Mouse (Mus musculus) stomach, embryonic 14.5 days (tissue): Measurements from ENCODE around the gene Slc20a1. TPM values are rescaled to one million over a fixed set of nuclear protein-coding genes. Genes with fewer than 3 reads are reported as not detected.
A peak's percentile ranks its signal among the peaks of the same experiment; 100 is the strongest.

Experiments
- ATAC-seq: fragments of 200-750 bp; cut with Nextera tagmentation; 2 replicates; pipeline ENCODE4 v1.8.0; 2017; ENCODE audit warnings: low read depth, moderate TSS enrichment; ENCODE audit not compliant: insufficient number of reproducible peaks, insufficient read depth, low FRiP score
- H3K27ac ChIP-seq: fragments of 300-500 bp; sonication (generic); 2 replicates; pipeline ENCODE4 v1.5.1; 2014; ENCODE audit warnings: mild to moderate bottlenecking, low read length, moderate library complexity, mixed read lengths
- H3K27me3 ChIP-seq: fragments of 300-500 bp; sonication (generic); 2 replicates; pipeline ENCODE4 v1.6.1; 2014; ENCODE audit warnings: low read length, control low read depth, mixed read lengths; ENCODE audit not compliant: control insufficient read depth, insufficient read depth
- H3K36me3 ChIP-seq: fragments of 300-500 bp; sonication (generic); 2 replicates; pipeline ENCODE4 v1.6.1; 2014; ENCODE audit warnings: mild to moderate bottlenecking, control low read depth, low read length, moderate library complexity, mixed read lengths; ENCODE audit not compliant: control insufficient read depth, insufficient read depth
- H3K4me1 ChIP-seq: fragments of 300-500 bp; sonication (generic); 2 replicates; pipeline ENCODE4 v1.6.1; 2014; ENCODE audit warnings: low read length, control low read depth, mixed read lengths; ENCODE audit not compliant: control insufficient read depth, insufficient read depth
- H3K4me2 ChIP-seq: fragments of 300-500 bp; sonication (generic); replicated peaks from 2 replicates; pipeline ENCODE4 v1.6.1; 2014; ENCODE audit warnings: low read depth, low read length, control low read depth
- H3K4me3 ChIP-seq: fragments of 300-500 bp; sonication (generic); 2 replicates; pipeline ENCODE4 v1.5.1; 2014; ENCODE audit warnings: low read depth, low read length, control low read depth
- H3K9ac ChIP-seq: fragments of 300-500 bp; sonication (generic); replicated peaks from 2 replicates; pipeline ENCODE4 v1.6.1; 2014; ENCODE audit warnings: low read depth, mild to moderate bottlenecking, control low read depth, low read length, moderate library complexity, mixed read lengths
- H3K9me3 ChIP-seq: fragments of 300-500 bp; sonication (generic); 2 replicates; pipeline ENCODE4 v1.6.1; 2016; ENCODE audit warnings: low read depth, low read length, control low read depth; ENCODE audit not compliant: control insufficient read depth
- WGBS: fragments of 180-500 bp; shearing (Covaris S2); extraction: QIAGEN DNeasy Blood & Tissue Kit; methylation state at CpG from one replicate; pipeline ENCODE4 v1.1.7; 2014; 5-methylcytosine and 5-hydroxymethylcytosine counted together
- polyA plus RNA-seq: library from polyadenylated mRNA; unstranded; fragments of >200 nt; fragmentation: Nextera tagmentation; extraction: Ambion mirVana; gene quantifications from 2 replicates; pipeline ENCODE4 v1.2.1, GENCODE M21; 2014

Gene Slc20a1
- polyA plus RNA-seq, 1 experiment from 2014 or later = 34.4 TPM

DNA sequence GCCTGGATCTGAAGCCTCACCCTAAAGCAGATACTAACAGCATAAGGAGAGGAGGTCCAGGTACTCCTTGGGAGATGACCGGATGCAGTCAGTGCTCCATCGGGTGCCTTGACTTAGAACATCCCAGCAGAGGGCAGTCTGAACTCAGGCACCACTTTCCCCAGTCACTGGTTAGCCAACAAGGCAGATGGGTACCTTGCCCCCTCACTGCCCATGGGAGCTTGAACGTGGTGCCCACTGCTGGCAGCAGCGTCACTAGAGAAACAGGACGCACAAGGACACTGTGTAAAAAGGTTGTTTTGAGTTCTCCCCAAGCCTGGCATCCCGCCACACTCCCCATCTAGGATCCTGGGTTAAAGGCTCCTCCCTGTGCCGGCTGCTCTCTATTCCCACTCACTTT, 24.1 kb upstream of the Slc20a1 start:
- no peaks in the 10 kb centered on the region for H3K27me3 ChIP-seq
- no peaks in the 10 kb centered on the region for H3K36me3 ChIP-seq
- no peak overlapping the region for H3K27ac ChIP-seq
- H3K9ac ChIP-seq = no peak overlapping the region
- ATAC-seq = no peak
- no peak overlapping the region for H3K4me2 ChIP-seq
- WGBS = 41% methylated on average over 7 of the region's 7 CpGs
- no peak overlapping the region for H3K4me3 ChIP-seq
- H3K9me3 ChIP-seq = no peaks in the 10 kb centered on the region
- H3K4me1 ChIP-seq = no peaks in the 10 kb centered on the region

DNA sequence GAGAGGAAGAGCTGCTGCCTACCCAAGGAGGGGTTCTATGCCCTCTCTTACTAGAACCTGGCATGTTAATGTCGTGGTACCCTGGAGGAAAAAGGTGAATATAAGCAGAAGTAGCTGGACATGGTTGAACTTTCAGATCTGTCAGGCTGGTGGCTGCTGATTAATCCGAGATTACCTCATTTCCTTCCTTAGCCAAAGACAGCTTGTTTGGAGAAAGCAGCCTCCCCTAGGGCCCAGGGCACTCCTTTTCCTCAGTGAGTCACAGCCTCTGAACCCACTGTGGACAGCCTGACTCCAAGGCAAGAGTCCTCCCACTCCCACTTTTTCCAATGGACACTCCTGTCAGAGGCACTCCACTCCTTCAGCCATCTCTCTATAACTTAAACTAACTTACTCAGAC, 22.9 kb upstream of the Slc20a1 start:
- no peaks in the 10 kb centered on the region for H3K9me3 ChIP-seq
- H3K9ac ChIP-seq = no peak overlapping the region
- no peak overlapping the region for H3K4me3 ChIP-seq
- H3K27me3 ChIP-seq = no peaks in the 10 kb centered on the region
- ATAC-seq = no peak
- no peak overlapping the region for H3K4me2 ChIP-seq
- H3K4me1 ChIP-seq = no peaks in the 10 kb centered on the region
- H3K27ac ChIP-seq = no peak overlapping the region
- H3K36me3 ChIP-seq = no peaks in the 10 kb centered on the region
- WGBS = 57% methylated on average over 2 of the region's 2 CpGs

DNA sequence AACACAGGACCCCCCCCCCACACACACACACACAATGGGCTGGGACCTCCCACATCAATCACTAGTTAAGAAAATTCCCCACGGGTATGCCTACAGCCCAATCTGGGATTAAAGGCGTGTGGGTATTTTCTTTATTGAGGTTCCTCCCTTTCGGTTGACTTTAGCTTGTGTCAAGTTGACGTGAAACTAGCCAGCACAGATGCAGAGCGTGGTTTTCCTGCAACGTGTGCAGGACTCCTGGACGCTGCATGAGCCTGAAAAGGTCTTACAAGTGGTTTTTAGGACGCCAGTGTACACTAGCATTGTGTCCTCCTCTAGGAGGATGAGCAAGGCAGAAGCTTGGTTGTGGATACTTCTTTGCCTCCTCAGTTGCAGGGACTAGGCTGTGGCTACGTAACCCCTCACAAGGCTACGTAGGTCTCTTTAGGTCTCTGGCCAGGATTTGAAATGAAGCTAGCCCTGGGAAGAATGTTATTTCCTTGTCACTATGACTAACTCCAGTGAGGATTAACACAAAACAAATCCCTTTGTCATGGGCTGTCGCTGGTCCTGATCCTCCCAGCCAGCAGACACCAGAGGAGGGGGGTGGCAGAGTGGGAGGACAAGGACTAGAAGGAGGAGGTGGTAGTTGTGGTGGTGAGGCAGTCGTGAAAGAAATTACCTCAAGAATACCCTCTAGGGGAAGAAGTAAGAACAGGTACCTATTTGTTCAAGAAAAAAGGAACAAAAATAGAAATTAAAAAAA, 21.7 kb upstream of the Slc20a1 start:
- no peaks in the 10 kb centered on the region for H3K9me3 ChIP-seq
- no peak for ATAC-seq
- no peaks in the 10 kb centered on the region for H3K36me3 ChIP-seq
- H3K4me1 ChIP-seq = no peaks in the 10 kb centered on the region
- no peak overlapping the region for H3K4me3 ChIP-seq
- H3K9ac ChIP-seq = no peak overlapping the region
- H3K4me2 ChIP-seq = no peak overlapping the region
- H3K27ac ChIP-seq = no peak overlapping the region
- no peaks in the 10 kb centered on the region for H3K27me3 ChIP-seq
- 78% methylated on average over 12 of the region's 12 CpGs for WGBS

DNA sequence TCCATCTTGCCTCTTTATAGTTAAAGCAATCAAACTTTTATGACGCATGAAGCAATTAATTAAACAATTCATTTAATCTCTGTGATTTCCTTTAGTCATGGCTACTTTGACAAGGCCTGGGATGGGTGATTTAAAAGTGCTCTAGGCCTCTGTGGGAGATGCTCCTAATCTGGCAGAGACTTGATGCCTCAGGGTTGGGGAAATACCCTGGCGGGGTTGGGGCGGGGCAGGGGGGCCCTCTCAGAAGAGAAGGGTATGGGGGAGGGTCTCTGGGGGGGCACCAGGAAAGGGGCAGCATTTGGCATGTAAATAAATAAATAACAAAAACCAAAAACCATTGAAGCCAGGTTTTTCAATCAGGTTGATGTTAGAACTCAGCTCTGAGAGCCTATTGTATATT, 20.9 kb upstream of the Slc20a1 start:
- Histone ChIP-seq H3K36me3 (no peaks in the 10 kb centered on the region), H3K9ac (no peak overlapping the region)
- WGBS = 71% methylated on average over 3 of the region's 3 CpGs

DNA sequence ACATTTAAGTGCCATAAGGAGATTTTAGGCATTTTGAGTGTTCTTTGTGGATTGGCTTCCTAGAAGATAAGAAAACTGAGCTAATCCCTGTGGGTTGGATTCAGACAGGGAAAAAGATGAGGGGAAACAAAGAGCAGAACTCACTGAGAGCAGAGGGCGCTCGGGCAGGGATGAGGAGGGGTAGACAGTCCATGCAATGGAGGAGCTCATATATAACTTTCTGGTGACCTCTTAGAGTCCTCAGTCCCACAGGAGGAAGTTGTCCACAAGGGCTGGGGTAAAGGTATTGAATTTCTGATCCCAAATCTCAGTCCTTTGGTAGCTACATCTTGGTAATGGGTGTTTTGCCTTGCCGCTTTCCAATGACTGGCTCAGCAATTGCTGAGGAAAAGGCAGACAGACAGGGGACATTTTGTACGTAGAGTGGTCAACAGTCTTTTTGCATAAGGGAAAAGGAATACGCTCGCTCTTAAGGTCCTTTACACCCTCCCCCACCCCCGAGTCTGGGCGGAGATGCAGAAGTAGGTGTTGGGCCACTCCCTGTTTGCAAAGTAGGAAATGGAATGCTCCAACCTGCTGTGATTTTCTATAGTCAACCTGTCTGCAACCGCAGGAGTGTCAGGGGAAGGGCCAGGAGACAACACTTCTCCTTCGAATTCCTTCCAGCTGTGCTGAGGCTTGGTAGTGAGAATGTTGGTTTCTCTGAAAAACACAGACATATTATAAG, 20.2 kb upstream of the Slc20a1 start:
- Histone ChIP-seq H3K4me3 (no peak overlapping the region), H3K9me3 (no peaks in the 10 kb centered on the region), H3K4me2 (no peak overlapping the region), H3K27ac (no peak overlapping the region), H3K36me3 (no peaks in the 10 kb centered on the region), H3K27me3 (no peaks in the 10 kb centered on the region), H3K4me1 (no peaks in the 10 kb centered on the region), H3K9ac (no peak overlapping the region)
- 35% methylated on average over 10 of the region's 10 CpGs for WGBS
- peak; percentile 65; the same call in 1 of the 2 replicates for ATAC-seq

More for the DNA sequence above, 20.9 kb upstream of the Slc20a1 start:
- Histone ChIP-seq H3K9me3 (no peaks in the 10 kb centered on the region), H3K4me2 (no peak overlapping the region), H3K27me3 (no peaks in the 10 kb centered on the region), H3K27ac (no peak overlapping the region), H3K4me3 (no peak overlapping the region), H3K4me1 (no peaks in the 10 kb centered on the region)
- ATAC-seq = no peak

DNA sequence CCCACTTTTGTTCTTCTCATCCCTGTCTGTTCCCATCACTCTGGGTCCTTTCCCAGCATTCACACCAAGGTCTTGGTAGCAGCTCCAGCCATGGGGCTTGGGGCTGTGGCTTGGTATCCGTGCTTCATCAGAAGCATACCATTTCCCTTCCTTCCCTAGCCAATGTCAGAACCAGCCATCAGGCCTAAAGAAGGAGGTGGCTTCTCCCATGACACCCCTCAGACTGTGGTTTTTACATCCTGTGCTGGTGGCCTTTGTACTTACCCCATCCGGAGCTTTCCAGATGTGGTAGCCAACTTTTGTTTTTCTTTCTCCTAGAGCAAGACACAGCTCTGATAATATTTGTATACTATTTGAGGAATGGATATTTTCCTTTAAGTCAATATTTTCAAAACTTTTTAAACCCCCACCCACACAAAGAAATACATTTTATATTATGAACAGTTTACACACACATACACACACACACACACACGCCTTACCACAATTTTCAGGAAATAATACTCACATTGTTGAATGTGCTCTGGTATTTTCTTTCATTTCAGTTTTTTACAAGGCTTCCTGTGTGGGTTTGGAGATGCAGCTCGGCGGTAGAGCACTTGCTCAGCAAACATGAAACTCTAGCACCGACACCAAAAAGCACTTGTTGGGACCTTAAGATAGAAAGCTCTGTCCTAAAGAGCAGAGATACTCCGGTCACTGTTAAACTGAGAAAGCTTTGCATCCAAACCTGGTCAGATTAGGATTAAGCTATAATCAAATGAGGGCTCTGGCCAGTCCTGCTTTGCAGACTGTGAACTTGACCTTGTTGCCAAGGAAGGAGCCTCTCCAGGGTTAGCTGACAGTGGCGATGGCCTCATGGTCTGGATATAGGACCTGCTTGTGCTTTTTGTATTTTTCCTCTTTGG, 18.4 kb upstream of the Slc20a1 start:
- Histone ChIP-seq H3K9ac (no peak overlapping the region), H3K4me2 (no peak overlapping the region), H3K36me3 (no peaks in the 10 kb centered on the region), H3K4me3 (no peak overlapping the region), H3K4me1 (no peaks in the 10 kb centered on the region), H3K27me3 (no peaks in the 10 kb centered on the region), H3K9me3 (no peaks in the 10 kb centered on the region), H3K27ac (no peak overlapping the region)
- 76% methylated on average over 8 of the region's 8 CpGs for WGBS
- no peak for ATAC-seq

DNA sequence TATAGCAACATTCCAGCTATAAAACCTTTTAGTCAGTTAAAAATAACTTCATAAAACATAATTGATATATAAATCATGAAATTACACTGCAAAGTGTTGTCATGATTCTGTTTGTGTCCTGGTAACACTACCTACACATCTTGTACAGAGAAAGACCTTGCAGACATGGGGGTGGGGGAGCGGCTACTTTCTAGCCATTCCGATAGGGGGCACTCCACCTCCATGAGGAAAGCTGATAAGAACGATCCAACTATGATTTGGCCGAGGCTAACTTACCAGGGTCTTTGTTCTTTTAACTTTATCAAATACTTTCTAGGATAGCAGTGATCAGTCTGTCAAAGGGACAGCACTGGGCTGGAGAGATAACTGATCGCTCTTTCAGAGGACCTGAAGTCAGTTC, 17.1 kb upstream of the Slc20a1 start:
- no peaks in the 10 kb centered on the region for H3K36me3 ChIP-seq
- H3K4me1 ChIP-seq = no peaks in the 10 kb centered on the region
- H3K4me2 ChIP-seq = no peak overlapping the region
- H3K9me3 ChIP-seq = no peaks in the 10 kb centered on the region
- H3K9ac ChIP-seq = no peak overlapping the region
- no peak overlapping the region for H3K4me3 ChIP-seq
- no peak for ATAC-seq
- 77% methylated on average over 5 of the region's 5 CpGs for WGBS
- no peaks in the 10 kb centered on the region for H3K27me3 ChIP-seq
- H3K27ac ChIP-seq = no peak overlapping the region

DNA sequence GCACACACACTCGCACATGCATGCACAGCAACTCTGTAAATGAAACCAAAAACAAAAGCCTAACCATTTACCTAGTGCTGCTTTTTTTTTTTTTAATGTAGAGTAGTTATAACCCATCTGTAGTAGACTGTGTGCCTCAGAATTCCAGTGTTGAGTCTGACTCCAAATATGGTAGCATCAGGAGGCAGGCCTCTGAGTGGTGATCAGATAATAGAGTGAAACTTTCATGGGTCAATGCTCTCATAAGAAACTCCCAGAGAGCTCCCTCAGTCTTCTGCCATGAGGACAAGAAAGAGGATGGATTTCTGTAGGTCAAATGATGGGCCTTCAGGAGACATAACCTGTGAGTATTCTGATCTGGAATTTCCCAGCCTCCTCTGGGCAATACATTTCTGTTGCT, 16.2 kb upstream of the Slc20a1 start:
- Histone ChIP-seq H3K4me3 (no peak overlapping the region), H3K9ac (no peak overlapping the region), H3K9me3 (no peaks in the 10 kb centered on the region), H3K27me3 (no peaks in the 10 kb centered on the region), H3K27ac (no peak overlapping the region), H3K36me3 (no peaks in the 10 kb centered on the region), H3K4me2 (no peak overlapping the region), H3K4me1 (no peaks in the 10 kb centered on the region)
- WGBS = 97% methylated on average over 1 of the region's 1 CpGs
- ATAC-seq = no peak
